In genomic region chr11:116062521-116062920, GRCm38 (mm10) we compare ENCODE assay signal across 22 mouse cellular contexts. TPM values are rescaled to one million over a fixed set of nuclear protein-coding genes. Genes with fewer than 3 reads are reported as not detected.
DNase-seq lines count a peak whose midpoint lies in the region; ATAC-seq and TF ChIP-seq lines count a peak whose summit lies in the region.
"Had no signal": no experiment of that assay in that cellular context is flagged by ENCODE, and none has a peak within 500 bp of the region (broad histone marks: within the 10 kb centered on the region; RNA-seq: fewer than 3 reads in every experiment).

No protein-coding gene starts in this region.

- peaks cover 48% of the 10 kb centered on the region for H3K36me3 ChIP-seq in hindbrain, embryonic 12.5 days
- H3K36me3 ChIP-seq in hindbrain, embryonic 16.5 days (ENCODE audit: control insufficient read depth, insufficient read depth, low read length), result peaks cover 24% of the 10 kb centered on the region
- H3K36me3 ChIP-seq in midbrain, embryonic 13.5 days, result peaks cover 48% of the 10 kb centered on the region
- peaks cover 20% of the 10 kb centered on the region for H3K36me3 ChIP-seq in midbrain, embryonic 11.5 days (ENCODE audit: control insufficient read depth, insufficient read depth, low read length)

- H3K9ac ChIP-seq in hindbrain, embryonic 12.5 days, result peak overlapping the region; percentile 25; the same call in 1 of the 2 replicates
- H3K9ac ChIP-seq in hindbrain, embryonic 16.5 days (ENCODE audit: low read depth, low read length), result no peak overlapping the region
- H3K9ac ChIP-seq in midbrain, embryonic 13.5 days (replicated peaks), result no peak overlapping the region
- H3K9ac ChIP-seq in midbrain, embryonic 11.5 days (ENCODE audit: low read length), result no peak overlapping the region
- H3K9ac ChIP-seq: heart, embryonic 12.5 days; liver, embryonic 14.5 days; lung, embryonic 15.5 days; midbrain, embryonic 12.5 days; neural tube, embryonic 15.5 days had no signal

- H3K27me3 ChIP-seq in hindbrain, embryonic 12.5 days, result no peaks in the 10 kb centered on the region
- H3K27me3 ChIP-seq in hindbrain, embryonic 16.5 days (replicated peaks; ENCODE audit: control insufficient read depth, insufficient read depth, low read length), result no peaks in the 10 kb centered on the region
- H3K27me3 ChIP-seq in midbrain, embryonic 13.5 days, result no peaks in the 10 kb centered on the region
- no peaks in the 10 kb centered on the region for H3K27me3 ChIP-seq in midbrain, embryonic 11.5 days (ENCODE audit: control insufficient read depth, insufficient read depth, low read length)
- H3K27me3 ChIP-seq: CH12.LX; heart, embryonic 12.5 days; limb, embryonic 13.5 days; lung, embryonic 15.5 days; neural tube, embryonic 15.5 days had no signal

- no peaks in the 10 kb centered on the region for H3K9me3 ChIP-seq in hindbrain, embryonic 12.5 days (replicated peaks)
- no peaks in the 10 kb centered on the region for H3K9me3 ChIP-seq in hindbrain, embryonic 16.5 days (ENCODE audit: control insufficient read depth, low read length)
- no peaks in the 10 kb centered on the region for H3K9me3 ChIP-seq in midbrain, embryonic 13.5 days
- H3K9me3 ChIP-seq in midbrain, embryonic 11.5 days (ENCODE audit: control insufficient read depth, low read length), result no peaks in the 10 kb centered on the region
- H3K9me3 ChIP-seq: limb, embryonic 13.5 days; lung, embryonic 15.5 days; midbrain, embryonic 12.5 days; neural tube, embryonic 15.5 days had no signal

- H3K4me3 ChIP-seq in hindbrain, embryonic 12.5 days, result no peak overlapping the region
- H3K4me3 ChIP-seq in hindbrain, embryonic 16.5 days (ENCODE audit: low read length), result no peak overlapping the region
- H3K4me3 ChIP-seq in midbrain, embryonic 13.5 days (replicated peaks), result no peak overlapping the region
- no peak overlapping the region for H3K4me3 ChIP-seq in midbrain, embryonic 11.5 days (ENCODE audit: low read depth, low read length)
- H3K4me3 ChIP-seq in cortical plate, adult 2 months (ENCODE audit: insufficient read depth, low read length), result no peak overlapping the region
- H3K4me3 ChIP-seq: gastrocnemius, adult 2 months; heart, embryonic 12.5 days; limb, embryonic 13.5 days; lung, embryonic 15.5 days; midbrain, embryonic 12.5 days; neural tube, embryonic 15.5 days had no signal

- 58% methylated on average over 8 of the region's 8 CpGs for WGBS in hindbrain, embryonic 12.5 days
- WGBS in hindbrain, embryonic 16.5 days, result 34% methylated on average over 8 of the region's 8 CpGs
- whole genome bisulfite sequencing in midbrain, embryonic 13.5 days, result 47% methylated on average over 8 of the region's 8 CpGs
- WGBS in midbrain, embryonic 11.5 days, result 62% methylated on average over 8 of the region's 8 CpGs

- no peak for TF ChIP-seq CTCF in cortical plate, adult 2 months (IDR thresholded peaks at IDR 0.05; ENCODE audit: extremely low read depth, insufficient read depth, low read length)

- H3K4me1 ChIP-seq in hindbrain, embryonic 12.5 days, result 0 out of 2 replicates have a peak, but pooled peaks cover 4% of the 10 kb centered on the region
- no peaks in the 10 kb centered on the region for H3K4me1 ChIP-seq in hindbrain, embryonic 16.5 days (ENCODE audit: control insufficient read depth, insufficient read depth, low read depth, low read length)
- no peaks in the 10 kb centered on the region for H3K4me1 ChIP-seq in midbrain, embryonic 13.5 days (replicated peaks)
- no peaks in the 10 kb centered on the region for H3K4me1 ChIP-seq in midbrain, embryonic 11.5 days (ENCODE audit: control insufficient read depth, insufficient read depth, low read length)
- H3K4me1 ChIP-seq in cortical plate, adult 2 months (ENCODE audit: control insufficient read depth, insufficient read depth, low read length), result peaks cover 7% of the 10 kb centered on the region
- H3K4me1 ChIP-seq: limb, embryonic 13.5 days; lung, embryonic 15.5 days; midbrain, embryonic 12.5 days; neural tube, embryonic 15.5 days had no signal

- DNase-seq in cerebellum, adult 11-12 months, result peak; percentile 81
- DNase-seq in cerebellum, postnatal 4 days (ENCODE audit: low spot score in 2 of 2), result no peak
- DNase-seq in midbrain, embryonic 11.5 days (ENCODE audit: low spot score, missing footprints), result no peak
- DNase-seq in heart, postnatal 25 days (ENCODE audit: low spot score), result no peak
- DNase-seq: adrenal gland, postnatal 36 days; gastrocnemius, adult 2 months; heart, postnatal 14 days; kidney, adult 8-10 months; kidney, postnatal 14 days; lung, postnatal 4 days; thymus, postnatal 14 days had no signal

- H3K4me2 ChIP-seq in hindbrain, embryonic 12.5 days (replicated peaks), result no peak overlapping the region
- H3K4me2 ChIP-seq in hindbrain, embryonic 16.5 days (ENCODE audit: low read length), result no peak overlapping the region
- no peak overlapping the region for H3K4me2 ChIP-seq in midbrain, embryonic 13.5 days (replicated peaks)
- no peak overlapping the region for H3K4me2 ChIP-seq in midbrain, embryonic 11.5 days
- H3K4me2 ChIP-seq: heart, embryonic 12.5 days; limb, embryonic 13.5 days; lung, embryonic 15.5 days; midbrain, embryonic 12.5 days; neural tube, embryonic 15.5 days had no signal

- ATAC-seq in hindbrain, embryonic 12.5 days (ENCODE audit: low FRiP score), result no peak
- ATAC-seq in hindbrain, embryonic 16.5 days, result no peak
- ATAC-seq in midbrain, embryonic 13.5 days, result no peak
- no peak for ATAC-seq in midbrain, embryonic 11.5 days (ENCODE audit: low FRiP score)

- intact Hi-C loops in heart, postnatal 25 days (cut with DNase I), result no loop called here

- no peak overlapping the region for H3K27ac ChIP-seq in hindbrain, embryonic 12.5 days
- H3K27ac ChIP-seq in hindbrain, embryonic 16.5 days (ENCODE audit: low read depth, low read length), result no peak overlapping the region
- 0 out of 2 replicates have a peak overlapping the region, but pooled peaks have one; percentile 28 for H3K27ac ChIP-seq in midbrain, embryonic 13.5 days
- no peak overlapping the region for H3K27ac ChIP-seq in midbrain, embryonic 11.5 days (ENCODE audit: low read depth, low read length)
- peak overlapping the region; percentile 7; the same call in 1 of the 2 replicates for H3K27ac ChIP-seq in cortical plate, adult 2 months (ENCODE audit: insufficient read depth, low read length)
- H3K27ac ChIP-seq: gastrocnemius, adult 2 months; liver, embryonic 14.5 days; lung, embryonic 15.5 days; midbrain, embryonic 12.5 days; neural tube, embryonic 15.5 days had no signal

- TF ChIP-seq POLR2A in cortical plate, adult 2 months (IDR thresholded peaks at IDR 0.05; ENCODE audit: extremely low read depth, insufficient read depth, low read length), result no peak

RNA-seq across cellular contexts. Expression of gene Unc13d, which starts 15.2 kb away (rescaled TPM):
- 1.6 and 1.7 TPM in 2 replicates for polyA plus RNA-seq in hindbrain, embryonic 12.5 days (2016; fragmentation: Nextera tagmentation; extraction: Ambion mirVana)
- polyA plus RNA-seq in hindbrain, embryonic 16.5 days (2015; fragmentation: Nextera tagmentation; extraction: Ambion mirVana), result 0.69 and 0.80 TPM in 2 replicates
- 1.2 TPM in 2 replicates for polyA plus RNA-seq in midbrain, embryonic 13.5 days (2015; fragmentation: Nextera tagmentation; extraction: Ambion mirVana)
- polyA plus RNA-seq in midbrain, embryonic 11.5 days (2014; fragmentation: Nextera tagmentation; extraction: Ambion mirVana), result 0.82 and 1.1 TPM in 2 replicates
- polyA plus RNA-seq in cortical plate, adult 2 months (2012; rRNA removed), result 0.96 and 1.3 TPM in 2 replicates
- 1 to 10 TPM in 1 of 2 experiments, under 1 TPM in 1; 0.75 to 1.0 TPM for total RNA-seq in heart, postnatal 25 days (2021)

RNA-seq across cellular contexts. Expression of gene Wbp2, which starts 24.3 kb away (rescaled TPM):
- 90.7 and 97.7 TPM in 2 replicates for polyA plus RNA-seq in hindbrain, embryonic 12.5 days (2016; fragmentation: Nextera tagmentation; extraction: Ambion mirVana)
- 183 and 225 TPM in 2 replicates for polyA plus RNA-seq in hindbrain, embryonic 16.5 days (2015; fragmentation: Nextera tagmentation; extraction: Ambion mirVana)
- polyA plus RNA-seq in midbrain, embryonic 13.5 days (2015; fragmentation: Nextera tagmentation; extraction: Ambion mirVana), result 128 and 132 TPM in 2 replicates
- polyA plus RNA-seq in midbrain, embryonic 11.5 days (2014; fragmentation: Nextera tagmentation; extraction: Ambion mirVana), result 84.9 and 86.8 TPM in 2 replicates
- polyA plus RNA-seq in cortical plate, adult 2 months (2012; rRNA removed), result 438 and 447 TPM in 2 replicates
- 10 to 100 TPM; 80.1 to 92.2 TPM for total RNA-seq in heart, postnatal 25 days (2021)

RNA-seq across cellular contexts. Expression of gene Unk, which starts 32.4 kb away (rescaled TPM):
- polyA plus RNA-seq in hindbrain, embryonic 12.5 days (2016; fragmentation: Nextera tagmentation; extraction: Ambion mirVana), result 48.8 and 49.1 TPM in 2 replicates
- polyA plus RNA-seq in hindbrain, embryonic 16.5 days (2015; fragmentation: Nextera tagmentation; extraction: Ambion mirVana), result 30.1 and 37.6 TPM in 2 replicates
- polyA plus RNA-seq in midbrain, embryonic 13.5 days (2015; fragmentation: Nextera tagmentation; extraction: Ambion mirVana), result 41.1 and 43.7 TPM in 2 replicates
- 23.4 and 24.1 TPM in 2 replicates for polyA plus RNA-seq in midbrain, embryonic 11.5 days (2014; fragmentation: Nextera tagmentation; extraction: Ambion mirVana)
- polyA plus RNA-seq in cortical plate, adult 2 months (2012; rRNA removed), result 31.1 and 33.4 TPM in 2 replicates
- 1 to 10 TPM; 8.4 to 9.0 TPM for total RNA-seq in heart, postnatal 25 days (2021)

RNA-seq across cellular contexts. Expression of gene H3f3b, which starts 34.8 kb away (rescaled TPM):
- 2,216 and 2,474 TPM in 2 replicates for polyA plus RNA-seq in hindbrain, embryonic 12.5 days (2016; fragmentation: Nextera tagmentation; extraction: Ambion mirVana)
- polyA plus RNA-seq in hindbrain, embryonic 16.5 days (2015; fragmentation: Nextera tagmentation; extraction: Ambion mirVana), result 1,585 and 1,603 TPM in 2 replicates
- 2,611 and 2,977 TPM in 2 replicates for polyA plus RNA-seq in midbrain, embryonic 13.5 days (2015; fragmentation: Nextera tagmentation; extraction: Ambion mirVana)
- polyA plus RNA-seq in midbrain, embryonic 11.5 days (2014; fragmentation: Nextera tagmentation; extraction: Ambion mirVana), result 1,982 and 2,171 TPM in 2 replicates
- 217 and 235 TPM in 2 replicates for polyA plus RNA-seq in cortical plate, adult 2 months (2012; rRNA removed)
- total RNA-seq in heart, postnatal 25 days (2021), result 100 to 1,000 TPM; 128 to 130 TPM

RNA-seq across cellular contexts. Expression of gene Galk1, which starts 50.0 kb away (rescaled TPM):
- polyA plus RNA-seq in hindbrain, embryonic 12.5 days (2016; fragmentation: Nextera tagmentation; extraction: Ambion mirVana), result 109 and 115 TPM in 2 replicates
- 76.0 and 76.2 TPM in 2 replicates for polyA plus RNA-seq in hindbrain, embryonic 16.5 days (2015; fragmentation: Nextera tagmentation; extraction: Ambion mirVana)
- polyA plus RNA-seq in midbrain, embryonic 13.5 days (2015; fragmentation: Nextera tagmentation; extraction: Ambion mirVana), result 49.2 and 58.9 TPM in 2 replicates
- polyA plus RNA-seq in midbrain, embryonic 11.5 days (2014; fragmentation: Nextera tagmentation; extraction: Ambion mirVana), result 82.5 and 93.4 TPM in 2 replicates
- 19.2 and 20.4 TPM in 2 replicates for polyA plus RNA-seq in cortical plate, adult 2 months (2012; rRNA removed)
- total RNA-seq in heart, postnatal 25 days (2021), result 10 to 100 TPM; 13.9 to 16.0 TPM

Comparison
In these comparisons a context has a peak if more than half of its experiments do, and no peak if none do; other contexts are left out.
1. H3K27ac ChIP-seq: peak in midbrain, embryonic 13.5 days (single experiment) and cortical plate, adult 2 months (single experiment); none in hindbrain, embryonic 12.5 days (single experiment), hindbrain, embryonic 16.5 days (single experiment) and midbrain, embryonic 11.5 days (single experiment).